Mouse (Mus musculus) testis, postnatal 10 days (tissue): ENCODE data around the gene Racgap1.

Experiments used
- DNase-seq: peaks from one replicate; pipeline ENCODE4 v3.0.0; 2021; ENCODE audit warnings: low spot score

The Racgap1 gene

GRCm38 (mm10) chr15:99590429-99591084 is 60.9 kb downstream of the Racgap1 start, which contains the start of gene Aqp5:
Gene Aqp5, plus strand, starts transcription at chr15:99590782.
- DNase-seq: peak; percentile 68

- DNase-seq: no peak
Measured at GRCm38 (mm10) chr15:99589704-99590103, 61.8 kb downstream of the Racgap1 start.

GRCm38 (mm10) chr15:99589237-99589636 is 62.2 kb downstream of the Racgap1 start:
- no peak for DNase-seq

GRCm38 (mm10) chr15:99586525-99586924 is 64.9 kb downstream of the Racgap1 start:
- DNase-seq: no peak

- no peak for DNase-seq
Measured at GRCm38 (mm10) chr15:99585741-99586140, 65.7 kb downstream of the Racgap1 start.

- DNase-seq: no peak
Measured at GRCm38 (mm10) chr15:99584407-99585202, 66.9 kb downstream of the Racgap1 start.

- DNase-seq: peak; percentile 62
Measured at GRCm38 (mm10) chr15:99583463-99584344, 67.8 kb downstream of the Racgap1 start.

- peak; percentile 72 for DNase-seq
Measured at GRCm38 (mm10) chr15:99578802-99579485, 72.5 kb downstream of the Racgap1 start, which contains the start of gene Aqp2. Gene Aqp2, plus strand, starts transcription at chr15:99579055.
